Mouse (Mus musculus) gastrocnemius, postnatal 14 days (tissue): Measurements from ENCODE around the gene Gpr3. TPM values are rescaled to one million over a fixed set of nuclear protein-coding genes. Genes with fewer than 3 reads are reported as not detected.

Experiments
- DNase-seq: peaks from one replicate; pipeline ENCODE4 v3.0.0; 2021; ENCODE audit warnings: mixed read lengths
- intact Hi-C: fragments of 180-260 bp; cut with DNase I; formaldehyde crosslinking; loops from one replicate; pipeline ENCODE4 v1.15.1; 2025; ENCODE audit warnings: low total_unique reads
- total RNA-seq, 2 experiments: library from RNA; stranded (reverse); gene quantifications; 2 replicates each; pipeline ENCODE4 v1.2.3; 2021

Gpr3 gene
- total RNA-seq, 2 experiments from 2014 or later: not detected

DNA sequence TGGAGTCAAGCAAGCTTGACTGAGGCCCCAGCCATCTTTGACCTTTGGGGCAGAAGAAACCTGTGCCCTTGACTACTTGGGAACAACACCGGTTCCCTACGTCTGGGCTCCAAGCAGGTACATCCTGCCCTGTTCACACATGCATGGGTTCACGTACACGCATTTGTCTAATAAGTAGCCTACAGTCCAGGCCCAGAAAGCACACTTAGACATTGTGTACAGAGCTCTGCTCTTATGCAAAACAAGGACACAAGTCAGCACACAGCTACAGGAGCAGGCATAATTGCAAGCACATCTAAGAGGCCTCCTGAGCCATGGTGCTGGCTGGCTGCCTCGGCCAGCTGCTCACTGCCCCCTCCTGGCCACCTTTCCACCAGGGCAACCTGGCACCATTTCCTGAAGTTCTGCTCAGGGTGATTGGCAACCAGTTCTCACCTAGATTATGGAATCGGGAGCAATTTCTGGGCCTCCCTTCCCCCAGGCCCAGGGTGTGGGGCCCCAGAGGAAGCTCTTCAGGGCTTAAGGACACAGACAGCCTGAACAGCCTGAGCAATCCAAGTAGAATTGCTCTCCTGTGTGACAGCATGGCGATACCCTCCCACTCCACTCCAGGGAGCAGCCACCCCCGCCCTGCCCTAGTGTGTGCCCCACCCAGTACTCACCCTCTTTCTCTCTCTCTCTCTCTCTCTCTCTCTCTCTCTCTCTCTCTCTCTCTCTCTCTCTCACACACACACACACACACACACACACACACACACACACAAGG is 11.1 kb downstream of the Gpr3 start:
- intact Hi-C loops: loop anchor here (5.0 kb wide), 1 partner anchor 189 kb away; the partner anchor contains the start of gene Ahdc1

DNA sequence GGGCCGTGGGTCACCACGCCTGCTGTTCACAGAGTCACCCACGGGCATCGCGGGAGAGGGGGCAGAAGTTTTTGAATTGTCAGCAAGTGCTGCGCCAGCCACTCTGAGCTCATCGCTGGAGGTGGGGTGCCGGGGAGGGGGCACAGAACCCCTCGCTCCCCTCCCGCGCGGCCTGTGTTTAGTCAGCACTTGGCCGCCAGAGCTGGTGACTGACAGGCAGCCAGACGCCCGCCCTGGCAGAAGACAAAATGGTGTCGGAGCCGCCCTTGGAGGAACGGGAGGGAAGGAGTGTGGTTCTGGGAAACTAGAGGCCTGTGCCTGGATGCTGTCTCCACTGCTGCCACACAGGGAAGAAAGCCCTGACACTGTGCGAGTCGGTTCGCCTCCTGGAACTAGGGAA is 12.0 kb downstream of the Gpr3 start:
- intact Hi-C loops: loop anchor here (5.0 kb wide), 1 partner anchor 188 kb away; the partner anchor contains the start of gene Ahdc1
- DNase-seq: peak; percentile 63

More for the DNA sequence above, 11.1 kb downstream of the Gpr3 start:
- DNase-seq: peak; percentile 75

DNA sequence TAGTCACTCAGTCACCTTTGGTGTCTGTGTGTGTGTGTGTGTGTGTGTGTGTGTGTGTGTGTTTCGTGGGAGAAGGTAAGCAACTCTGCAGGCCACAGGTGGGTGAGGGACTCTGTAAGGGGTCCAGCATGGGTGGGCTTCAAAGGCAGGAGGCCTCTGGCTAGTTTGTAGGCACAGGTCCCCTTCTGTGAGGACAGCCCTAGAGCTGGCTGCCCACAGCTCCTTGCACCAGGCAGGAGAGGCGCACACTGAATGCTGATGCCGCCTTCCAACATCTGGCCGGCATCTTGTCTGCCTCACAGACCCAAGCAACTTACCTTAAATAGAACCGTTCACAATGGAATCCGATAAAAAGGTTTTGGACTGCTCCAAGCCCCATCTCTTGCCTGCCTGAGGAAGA is 12.6 kb downstream of the Gpr3 start:
- intact Hi-C loops: loop anchor here (5.0 kb wide), 1 partner anchor 187 kb away; the partner anchor contains the start of gene Ahdc1
- no peak for DNase-seq

DNA sequence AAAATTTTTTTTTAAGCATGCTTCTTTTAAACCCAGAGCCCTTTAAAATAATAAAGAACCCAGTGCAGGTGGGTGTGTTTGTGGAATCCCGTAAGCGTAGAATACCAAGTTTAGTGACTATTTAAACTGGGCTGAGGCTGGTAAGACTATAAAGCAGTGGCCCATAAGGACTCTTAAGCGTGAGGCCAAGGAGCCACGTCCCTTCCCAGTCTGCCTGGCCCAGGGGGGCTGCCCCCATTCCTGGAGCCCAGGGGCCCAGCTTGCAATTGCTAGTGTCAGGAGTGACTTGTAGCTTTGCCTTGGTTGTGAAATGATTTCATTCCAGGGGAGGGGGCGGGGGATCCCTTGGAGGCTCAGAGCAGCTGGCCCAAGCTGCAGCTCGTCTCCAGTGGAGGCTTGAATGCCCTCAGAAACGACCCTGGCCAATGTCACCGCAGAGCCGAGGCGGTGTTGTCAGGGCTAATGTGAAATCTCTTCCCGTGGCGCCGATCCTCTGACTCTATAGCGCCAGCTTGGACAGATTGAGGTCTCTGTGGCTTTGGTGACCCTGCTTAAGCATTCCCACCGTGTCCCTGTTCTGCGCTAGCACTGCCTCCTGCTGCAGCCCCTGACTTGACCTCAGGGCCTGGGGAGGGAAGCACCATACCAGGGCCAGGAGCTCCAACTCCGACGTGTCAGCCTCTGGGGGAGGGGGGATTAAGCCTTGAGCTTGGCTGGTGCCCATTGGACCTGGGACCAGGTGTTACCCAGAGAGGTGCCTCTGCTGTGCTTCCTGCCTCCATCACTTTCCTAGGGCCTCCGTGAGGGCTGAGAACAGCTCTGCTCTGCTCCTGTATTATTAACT is 13.8 kb downstream of the Gpr3 start:
- no peak for DNase-seq
- intact Hi-C loops: no loop called here

DNA sequence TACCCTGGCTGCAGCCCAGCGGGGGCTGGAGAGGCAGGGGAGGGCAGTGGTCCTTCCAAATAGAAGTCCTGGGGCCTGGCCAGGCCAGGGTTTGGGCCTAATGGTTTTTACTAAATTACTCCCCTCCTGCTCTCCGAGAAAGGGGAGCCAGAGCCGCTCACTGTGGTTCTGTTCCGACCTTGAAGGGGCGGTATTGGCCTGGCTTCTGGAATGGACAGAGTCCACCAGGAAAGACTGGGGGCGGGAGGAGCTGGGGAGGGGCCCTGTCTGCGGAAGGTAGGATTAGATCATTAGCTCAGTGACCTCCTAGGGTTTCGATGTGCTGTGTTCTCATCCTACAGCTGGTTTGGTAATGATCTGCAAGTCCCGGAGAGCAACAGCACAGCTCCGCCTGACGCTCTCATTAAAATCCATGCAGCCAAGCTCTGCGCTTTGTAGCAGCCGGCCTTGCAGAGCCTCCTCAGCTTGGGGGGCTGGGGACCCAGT is 14.5 kb downstream of the Gpr3 start:
- intact Hi-C loops: no loop called here
- peak; percentile 52 for DNase-seq

DNA sequence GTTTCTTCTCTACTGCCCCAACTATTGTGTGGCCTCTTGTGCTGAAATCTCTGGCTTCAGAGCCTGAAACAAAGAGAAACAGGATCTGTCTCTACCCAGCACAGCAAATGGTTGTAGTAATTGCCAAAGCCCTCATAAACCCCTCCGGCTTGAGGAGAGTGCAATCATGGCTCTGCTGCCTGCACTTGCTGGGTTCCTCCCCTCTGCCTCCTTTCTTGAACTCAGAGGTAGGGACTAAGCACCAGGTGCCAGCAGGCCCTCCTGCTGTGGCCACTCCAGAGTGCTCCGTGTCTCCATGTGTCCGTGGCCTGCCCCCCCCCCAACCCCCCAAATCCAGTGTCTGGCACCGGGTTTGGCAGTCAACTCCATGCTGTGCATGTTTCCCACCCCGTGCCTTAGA is 15.0 kb downstream of the Gpr3 start:
- no peak for DNase-seq

DNA sequence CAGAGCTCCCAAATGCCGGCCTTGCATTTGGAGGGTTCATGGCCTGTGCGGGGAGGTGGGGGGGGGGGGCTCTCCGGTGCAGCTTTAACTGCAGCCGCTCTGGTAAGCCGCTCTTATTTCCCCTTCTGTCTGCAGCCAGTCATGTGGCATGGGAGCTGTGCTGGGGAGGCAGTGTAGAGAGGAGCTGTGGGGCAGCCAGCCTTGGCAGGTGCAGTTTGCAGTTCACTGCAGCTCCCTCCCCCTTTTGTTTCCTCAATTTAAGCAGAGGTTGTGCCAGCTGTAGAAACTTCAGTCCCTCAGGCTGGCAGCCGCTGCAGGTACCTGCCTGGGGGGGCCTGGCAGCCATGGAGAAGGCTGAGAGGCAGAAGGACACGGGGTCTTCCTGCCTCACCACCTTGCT is 15.5 kb downstream of the Gpr3 start:
- DNase-seq: no peak
- intact Hi-C loops: no loop called here

More for the DNA sequence above, 15.0 kb downstream of the Gpr3 start:
- intact Hi-C loops: no loop called here

DNA sequence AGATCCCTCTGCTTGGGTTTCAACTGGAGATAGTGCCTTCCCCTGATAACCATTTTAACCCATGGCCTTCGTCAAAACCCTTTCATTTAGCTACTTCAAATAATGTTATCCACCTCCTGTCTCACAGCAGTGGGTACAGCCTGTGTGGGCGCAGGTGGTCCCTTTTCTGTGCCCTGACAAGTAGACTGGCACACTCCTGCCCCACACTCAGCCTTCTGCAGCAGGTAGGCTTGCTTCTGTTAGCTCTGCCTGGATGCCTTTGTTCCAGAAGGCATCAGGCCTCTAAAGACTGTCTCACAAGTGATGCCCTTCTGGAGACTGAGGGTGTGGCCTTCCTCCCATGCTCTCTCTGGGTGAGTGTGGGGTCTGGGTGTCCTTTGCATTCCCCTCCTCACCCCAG is 16.2 kb downstream of the Gpr3 start:
- no peak for DNase-seq
- intact Hi-C loops: no loop called here

DNA sequence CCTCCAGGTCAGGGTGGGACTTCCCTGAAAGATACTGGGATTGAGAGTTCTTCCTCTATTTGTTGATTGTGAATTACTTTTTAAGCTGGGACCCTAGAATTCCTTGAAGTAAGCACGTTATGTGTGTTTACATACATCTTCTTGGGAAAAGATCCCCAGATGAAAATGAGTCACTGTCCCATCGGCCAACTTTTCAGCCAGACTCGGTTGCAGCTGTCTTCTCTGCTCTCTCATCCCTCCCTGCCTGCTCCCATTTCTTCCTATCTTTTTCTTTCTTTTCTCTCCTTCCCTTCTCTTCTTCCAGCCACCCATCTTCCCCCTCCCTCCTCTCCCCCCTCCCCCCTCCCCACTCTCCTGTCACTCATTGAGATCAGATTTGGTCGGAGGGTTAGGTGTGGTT is 17.3 kb downstream of the Gpr3 start:
- intact Hi-C loops: no loop called here

DNA sequence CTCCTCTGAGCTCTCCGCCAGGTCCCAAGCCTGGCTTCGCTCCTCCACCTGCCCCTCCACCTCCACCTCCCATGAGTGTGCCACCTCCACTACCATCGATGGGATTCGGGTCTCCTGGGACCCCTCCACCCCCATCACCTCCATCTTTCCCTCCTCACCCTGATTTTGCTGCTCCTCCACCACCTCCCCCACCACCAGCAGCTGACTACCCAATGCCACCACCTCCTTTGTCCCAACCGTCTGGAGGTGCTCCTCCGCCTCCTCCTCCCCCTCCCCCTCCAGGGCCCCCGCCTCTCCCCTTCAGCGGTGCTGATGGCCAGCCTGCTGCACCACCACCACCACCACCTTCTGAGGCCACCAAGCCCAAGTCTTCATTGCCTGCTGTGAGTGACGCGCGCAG is 17.9 kb downstream of the Gpr3 start:
- no peak for DNase-seq
- intact Hi-C loops: loop anchor here (5.0 kb wide), 1 partner anchor 52 kb away; no protein-coding TSS in a partner anchor

More for the DNA sequence above, 17.3 kb downstream of the Gpr3 start:
- no peak for DNase-seq

DNA sequence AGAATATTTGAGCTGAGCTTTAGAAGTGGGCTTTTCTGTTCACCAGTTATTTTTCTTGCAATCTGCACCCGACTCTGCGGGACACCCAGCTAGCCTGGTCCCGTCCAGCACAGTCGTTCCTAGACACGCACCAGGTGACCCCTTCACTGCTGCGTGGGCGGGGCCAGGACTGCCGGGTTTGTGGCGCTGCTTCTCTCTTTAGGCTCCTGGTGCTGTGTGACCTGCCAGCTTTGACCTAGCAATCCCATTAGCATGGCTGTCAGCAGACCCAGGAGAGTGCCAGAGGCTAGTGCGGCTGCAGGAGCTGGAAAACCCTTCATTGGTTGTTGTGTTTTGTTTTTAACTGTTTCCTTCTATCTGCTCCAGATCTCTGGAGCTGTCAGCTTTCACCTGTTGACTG is 22.9 kb downstream of the Gpr3 start:
- intact Hi-C loops: no loop called here
- DNase-seq: no peak

DNA sequence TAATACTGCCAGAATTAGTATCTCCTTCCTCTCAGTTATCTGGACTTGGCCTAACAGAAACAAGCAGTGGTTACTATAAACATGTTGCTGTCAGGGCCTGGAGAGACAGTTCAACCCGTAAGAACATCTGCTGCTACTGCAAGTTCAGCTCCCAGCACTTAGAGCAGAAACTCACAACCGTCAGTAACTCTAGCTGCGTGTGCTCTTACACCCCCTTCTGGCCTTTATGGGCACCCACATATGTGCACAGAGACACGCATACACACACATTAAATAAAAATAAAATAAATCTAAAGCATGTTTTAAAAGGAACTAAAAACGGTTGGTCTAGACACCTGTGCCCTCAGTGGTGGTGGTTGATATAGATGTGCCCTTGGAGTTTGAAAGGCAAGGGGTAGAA is 25.5 kb downstream of the Gpr3 start:
- intact Hi-C loops: no loop called here
- DNase-seq: no peak

DNA sequence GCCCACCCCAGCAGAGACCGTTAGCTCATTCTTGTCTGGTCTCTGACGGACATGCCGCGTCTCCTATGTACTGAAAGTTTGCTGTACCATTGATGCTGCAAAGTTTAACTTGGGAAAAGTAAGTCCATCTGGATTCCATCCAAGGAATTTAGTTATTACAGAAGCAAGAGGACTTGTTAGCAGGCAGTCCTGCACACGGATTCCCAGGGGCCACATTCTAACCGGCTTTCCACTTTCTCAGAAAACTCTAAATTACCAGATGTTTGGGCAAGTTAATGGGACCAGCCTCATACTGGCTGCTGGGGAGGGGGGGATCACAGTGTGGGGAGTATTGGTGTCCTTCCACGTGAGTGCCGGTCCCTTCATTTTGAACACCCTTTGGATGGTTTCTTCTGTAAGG is 26.4 kb downstream of the Gpr3 start:
- DNase-seq: no peak
- intact Hi-C loops: no loop called here

DNA sequence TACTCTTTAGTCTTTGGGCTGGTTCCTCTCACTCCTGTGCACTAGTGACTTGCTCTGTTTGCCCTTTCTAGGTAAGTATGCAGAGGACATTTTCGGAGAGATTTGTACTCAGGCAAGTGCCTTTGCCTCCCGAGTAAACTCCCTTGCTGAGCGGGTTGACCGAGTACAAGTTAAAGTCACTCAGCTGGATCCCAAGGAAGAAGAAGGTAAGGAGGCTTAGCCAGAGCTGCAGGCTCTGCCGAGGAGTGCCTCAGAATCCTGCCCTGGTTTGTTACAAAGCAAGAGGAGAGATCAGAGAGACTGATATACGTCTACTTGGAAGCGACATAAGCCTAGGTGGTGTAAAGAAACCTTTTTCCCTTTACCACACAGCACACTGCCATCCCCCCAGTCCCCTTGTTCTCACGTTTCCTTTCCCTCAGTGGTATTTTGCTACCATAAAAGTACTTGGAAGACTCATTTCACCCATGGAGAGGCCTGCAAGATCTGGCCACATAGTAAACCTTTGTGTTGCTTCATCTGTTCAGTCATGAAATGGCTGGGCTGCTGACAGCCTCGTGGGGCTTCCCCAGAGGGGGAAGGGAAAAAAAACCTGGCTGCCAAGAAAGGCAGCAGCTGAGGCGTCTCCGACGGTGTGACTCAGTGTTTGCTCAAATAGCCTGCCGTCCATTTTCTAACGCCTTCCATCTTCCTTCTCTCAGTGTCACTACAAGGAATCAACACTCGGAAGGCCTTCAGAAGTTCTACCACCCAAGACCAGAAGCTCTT is 27.3 kb downstream of the Gpr3 start:
- intact Hi-C loops: no loop called here
- DNase-seq: peak; percentile 81

DNA sequence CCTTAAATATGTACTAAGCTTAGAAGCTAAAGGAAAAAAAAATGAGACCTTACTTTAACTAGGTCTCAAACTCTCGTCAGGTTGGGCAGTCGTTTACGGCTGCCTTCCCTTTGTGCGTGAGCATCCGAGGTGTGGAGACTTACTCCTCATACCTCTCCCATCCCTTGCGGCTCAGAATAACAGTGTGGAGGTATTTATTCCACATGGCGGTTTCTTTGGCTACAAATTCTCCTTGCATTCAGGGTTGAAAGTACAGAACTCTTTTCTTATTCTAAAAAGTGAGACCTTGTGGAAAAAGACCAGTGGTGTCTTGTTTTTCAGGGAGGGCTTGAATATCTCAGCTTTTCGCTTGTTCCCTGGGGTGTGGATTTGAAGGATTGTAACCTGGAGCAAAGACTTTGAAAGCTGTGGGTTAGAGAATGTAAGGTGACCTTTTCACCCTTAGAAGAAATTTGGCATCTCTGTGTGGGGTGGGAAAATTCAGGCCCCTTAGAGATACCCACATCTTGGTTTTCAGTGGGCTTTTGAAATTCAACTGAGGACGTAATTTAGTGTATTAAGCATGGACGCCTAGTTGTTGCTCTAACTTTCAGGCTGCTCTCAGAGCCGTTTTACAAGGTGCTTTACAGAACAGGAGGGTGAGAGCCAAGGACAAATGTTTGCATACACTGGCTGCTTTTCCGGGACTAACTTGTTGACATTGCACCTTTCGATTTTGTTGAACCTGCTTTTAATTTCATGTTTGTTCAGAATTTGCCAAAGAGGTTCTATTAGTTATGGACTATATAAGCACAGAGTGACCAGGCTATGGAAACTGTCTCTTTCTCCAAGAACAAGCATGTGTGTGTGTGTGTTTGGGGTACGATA is 28.1 kb downstream of the Gpr3 start:
- intact Hi-C loops: no loop called here
- DNase-seq: no peak

DNA sequence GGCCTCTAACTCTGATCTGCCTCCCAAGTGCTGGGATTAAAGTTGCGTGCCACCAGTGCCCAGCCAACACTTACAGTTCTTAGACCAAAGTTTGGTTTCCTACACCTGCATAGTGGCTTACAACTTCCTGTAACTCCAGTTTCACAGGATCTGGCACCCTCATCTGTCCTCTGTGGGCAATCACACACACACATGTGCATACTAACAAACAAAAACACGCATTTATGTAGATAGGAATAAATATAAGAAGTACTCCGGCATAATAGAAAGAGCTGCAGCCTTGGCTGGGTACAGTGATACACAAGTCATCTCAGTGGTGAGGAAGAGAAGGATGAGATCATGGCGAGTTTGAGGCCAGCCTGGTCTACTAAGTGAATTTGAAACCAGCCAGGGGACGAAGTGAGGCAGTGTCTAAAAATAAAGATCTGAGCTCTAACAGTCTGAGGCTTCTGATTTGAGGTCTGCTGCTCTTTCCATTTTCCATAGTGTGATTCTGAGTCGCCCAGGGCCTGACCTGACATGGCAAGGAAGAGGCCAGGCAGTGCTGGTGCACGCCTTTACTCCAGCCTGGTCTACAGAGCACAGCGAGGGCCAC is 29.8 kb downstream of the Gpr3 start:
- DNase-seq: no peak
- intact Hi-C loops: no loop called here

DNA sequence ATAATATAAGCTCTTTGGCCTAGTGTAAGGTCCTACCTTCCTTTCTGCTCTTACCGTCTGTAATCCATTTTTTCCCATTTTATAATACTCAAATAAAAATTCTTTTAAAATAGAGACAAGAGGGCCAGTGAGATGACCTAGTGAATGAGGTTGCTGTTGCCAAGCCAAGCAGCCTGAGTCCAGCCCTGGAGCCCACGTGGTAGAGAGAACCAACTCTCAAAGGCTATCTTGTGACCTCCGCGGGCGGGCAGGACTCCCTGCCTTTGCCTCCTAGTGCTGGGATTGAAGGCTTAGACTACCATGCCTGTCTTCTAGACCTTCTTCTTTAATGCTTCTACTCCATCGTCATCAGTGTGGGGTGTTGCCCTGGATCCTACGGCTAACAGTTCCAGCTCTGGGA is 33.1 kb downstream of the Gpr3 start:
- no peak for DNase-seq
- intact Hi-C loops: no loop called here

DNA sequence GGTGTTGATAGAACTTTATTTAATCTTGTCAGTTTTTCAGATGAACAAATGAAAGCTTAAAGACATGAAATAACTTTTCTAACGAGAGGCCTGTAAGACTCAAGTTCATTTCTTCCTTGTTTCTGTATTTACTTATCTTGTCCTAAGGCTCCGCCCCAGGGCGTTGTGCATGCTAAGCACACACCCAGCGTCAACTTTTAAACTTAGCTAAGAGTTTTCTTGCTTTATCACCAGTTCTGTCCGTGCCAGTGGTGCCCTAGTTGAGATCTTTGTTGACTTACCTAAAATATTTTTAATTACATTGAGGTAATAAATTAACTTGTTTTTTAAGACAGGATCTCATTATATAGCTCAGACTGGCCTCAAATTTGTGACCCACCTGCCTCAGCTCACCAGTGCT is 34.0 kb downstream of the Gpr3 start:
- DNase-seq: no peak
- intact Hi-C loops: no loop called here
